Mouse (Mus musculus): Measurements from ENCODE around the gene Zfp1. TPM values are rescaled to one million over a fixed set of nuclear protein-coding genes. Genes with fewer than 3 reads are reported as not detected.

The Zfp1 gene
- polyA plus RNA-seq, 1 experiment from 2014 or later: 32.3 TPM

DNA sequence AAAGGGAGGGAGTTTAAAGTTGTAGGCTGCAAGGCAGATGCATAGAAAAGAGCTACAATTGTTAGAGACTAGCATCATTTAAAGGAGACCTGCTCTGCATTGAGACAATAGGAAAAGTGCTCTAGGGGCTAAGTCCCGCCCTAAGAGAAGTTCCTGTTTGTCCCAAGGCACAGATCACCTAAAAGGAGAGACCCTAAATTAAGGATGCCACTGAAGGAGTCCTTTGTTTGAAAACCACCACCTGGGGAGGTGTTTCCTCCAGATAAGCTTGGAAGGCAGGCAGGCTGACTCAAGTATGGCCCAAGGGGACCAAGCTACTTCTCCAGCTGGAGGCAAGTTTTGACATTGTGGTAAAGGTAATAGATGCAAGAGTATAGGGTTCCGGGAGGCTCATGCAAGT, 5.6 kb downstream of the Zfp1 start:
- H3K27me3 ChIP-seq: no peaks in the 10 kb centered on the region
- no peak overlapping the region for H3K9ac ChIP-seq (replicated peaks)
- 68% methylated on average over 2 of the region's 2 CpGs for WGBS
- no peak overlapping the region for H3K27ac ChIP-seq (replicated peaks)
- H3K9me3 ChIP-seq: no peaks in the 10 kb centered on the region
- no peak overlapping the region for H3K4me2 ChIP-seq (replicated peaks)
- H3K4me3 ChIP-seq: no peak overlapping the region
- no peaks in the 10 kb centered on the region for H3K36me3 ChIP-seq
- H3K4me1 ChIP-seq: peaks cover 5% of the 10 kb centered on the region; the same call in 1 of the 2 replicates
- ATAC-seq (replicated peaks): no peak

DNA sequence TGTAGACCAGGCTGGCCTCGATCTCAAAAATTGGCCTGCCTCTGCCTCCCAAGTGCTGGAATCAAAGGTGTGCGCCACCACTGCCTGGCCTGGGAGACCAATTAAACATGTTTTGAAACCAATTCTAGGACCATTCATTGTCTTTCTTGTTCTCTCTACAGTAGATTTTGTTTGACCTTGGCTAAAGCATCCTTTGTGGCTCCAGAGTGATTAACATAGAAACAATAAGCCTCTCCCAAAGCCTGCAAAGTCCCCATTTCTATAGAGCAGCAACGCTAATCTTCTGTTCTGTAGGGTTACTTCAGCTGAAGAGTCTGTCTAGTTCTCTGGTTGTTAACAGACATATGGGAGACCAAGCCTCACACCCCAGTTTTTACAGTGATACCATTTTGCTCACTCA, 7.5 kb downstream of the Zfp1 start:
- Histone ChIP-seq H3K27ac (replicated peaks) (no peak overlapping the region), H3K9me3 (no peaks in the 10 kb centered on the region), H3K4me2 (replicated peaks) (no peak overlapping the region), H3K4me3 (no peak overlapping the region), H3K36me3 (no peaks in the 10 kb centered on the region), H3K27me3 (no peaks in the 10 kb centered on the region), H3K9ac (replicated peaks) (no peak overlapping the region), H3K4me1 (no peaks in the 10 kb centered on the region)
- 57% methylated on average over 3 of the region's 3 CpGs for WGBS
- no peak for ATAC-seq (replicated peaks)

DNA sequence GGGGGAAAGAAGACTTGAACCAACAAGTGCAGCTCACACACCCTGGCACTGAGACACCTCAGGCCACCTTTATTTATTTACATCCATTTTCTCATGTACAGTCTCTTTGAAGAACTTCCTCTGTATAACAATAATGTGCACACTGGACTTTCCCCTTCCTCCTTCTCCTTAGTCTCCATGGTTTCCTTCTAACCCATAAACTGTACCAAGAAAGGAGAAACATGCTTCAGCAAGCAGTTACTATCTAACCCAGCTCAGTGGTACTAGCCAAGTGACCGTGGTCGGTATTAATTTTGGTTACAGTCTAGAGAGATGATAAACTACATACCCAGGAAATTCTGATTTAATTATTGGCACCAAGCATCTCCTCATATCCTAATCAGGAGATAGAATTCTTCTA, 10.3 kb downstream of the Zfp1 start:
- Histone ChIP-seq H3K9ac (replicated peaks) (no peak overlapping the region), H3K9me3 (no peaks in the 10 kb centered on the region), H3K27ac (replicated peaks) (no peak overlapping the region), H3K4me2 (replicated peaks) (no peak overlapping the region), H3K27me3 (no peaks in the 10 kb centered on the region), H3K4me1 (no peaks in the 10 kb centered on the region), H3K4me3 (no peak overlapping the region), H3K36me3 (no peaks in the 10 kb centered on the region)
- ATAC-seq (replicated peaks): no peak
- WGBS: 99% methylated on average over 2 of the region's 2 CpGs

DNA sequence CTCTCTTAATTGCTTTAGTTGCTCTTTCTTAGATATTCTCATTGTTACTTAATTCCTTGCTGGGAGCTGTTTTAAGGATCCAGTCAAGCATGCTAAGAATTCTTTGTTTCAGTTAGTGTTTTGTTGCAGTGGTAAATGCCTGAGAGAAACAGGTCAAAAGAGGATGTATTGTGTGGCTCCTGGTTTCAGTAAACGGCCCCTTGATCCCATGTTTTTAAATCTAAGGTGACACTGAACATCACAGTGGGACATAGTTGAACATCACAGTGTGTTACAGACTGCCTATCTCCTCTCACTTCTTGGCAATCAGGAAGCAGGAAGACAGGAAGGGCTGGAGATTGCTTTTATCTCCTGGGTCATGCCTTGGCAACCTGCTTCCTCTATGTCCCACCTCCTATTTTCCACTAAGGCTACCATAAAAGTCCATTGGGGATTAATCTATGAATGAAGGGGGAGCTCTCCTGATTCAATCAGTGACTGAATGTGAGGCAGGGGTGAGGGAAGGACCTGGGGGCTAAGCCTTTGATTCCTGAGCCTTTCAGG, 14.2 kb downstream of the Zfp1 start:
- no peak overlapping the region for H3K9ac ChIP-seq (replicated peaks)
- no peaks in the 10 kb centered on the region for H3K27me3 ChIP-seq
- no peak overlapping the region for H3K27ac ChIP-seq (replicated peaks)
- WGBS: 10% methylated on average over 1 of the region's 1 CpGs
- peaks cover 20% of the 10 kb centered on the region for H3K36me3 ChIP-seq
- H3K4me3 ChIP-seq: no peak overlapping the region
- no peaks in the 10 kb centered on the region for H3K9me3 ChIP-seq
- H3K4me2 ChIP-seq (replicated peaks): no peak overlapping the region
- no peak for ATAC-seq (replicated peaks)
- no peaks in the 10 kb centered on the region for H3K4me1 ChIP-seq

DNA sequence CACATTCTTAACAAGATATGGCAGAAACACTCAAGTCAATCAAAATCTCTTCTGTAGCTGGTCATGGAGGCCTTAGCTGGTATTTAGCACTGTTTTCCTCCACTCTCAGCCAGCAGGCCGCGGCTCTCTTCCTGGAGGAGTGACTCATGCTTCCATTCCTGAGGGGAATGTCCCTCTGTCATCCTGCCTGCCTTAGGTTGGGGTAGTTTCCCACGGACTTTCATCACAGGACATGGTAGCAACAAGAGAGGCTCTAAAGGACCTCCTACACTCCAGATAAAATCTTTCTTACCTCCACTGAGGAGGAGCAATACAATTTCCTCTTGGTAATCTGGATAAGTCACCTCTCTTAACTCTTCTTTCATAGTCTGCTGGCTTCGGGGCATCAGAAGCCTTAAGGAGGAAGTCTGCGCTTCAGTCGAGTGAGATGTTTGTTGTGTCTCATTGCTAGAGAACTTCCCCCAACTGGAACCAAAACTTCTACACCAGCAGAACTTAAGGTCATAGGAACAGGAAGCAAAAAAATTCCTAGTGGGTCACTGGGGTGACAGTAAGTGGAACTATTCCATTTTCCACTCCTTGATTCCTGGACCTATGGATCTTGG, 15.7 kb downstream of the Zfp1 start:
- H3K4me3 ChIP-seq: no peak overlapping the region
- 91% methylated on average over 6 of the region's 6 CpGs for WGBS
- no peak for ATAC-seq (replicated peaks)
- H3K4me2 ChIP-seq (replicated peaks): no peak overlapping the region
- no peak overlapping the region for H3K27ac ChIP-seq (replicated peaks)
- no peaks in the 10 kb centered on the region for H3K9me3 ChIP-seq
- H3K36me3 ChIP-seq: peaks cover 20% of the 10 kb centered on the region
- H3K9ac ChIP-seq (replicated peaks): no peak overlapping the region
- no peaks in the 10 kb centered on the region for H3K27me3 ChIP-seq
- no peaks in the 10 kb centered on the region for H3K4me1 ChIP-seq

DNA sequence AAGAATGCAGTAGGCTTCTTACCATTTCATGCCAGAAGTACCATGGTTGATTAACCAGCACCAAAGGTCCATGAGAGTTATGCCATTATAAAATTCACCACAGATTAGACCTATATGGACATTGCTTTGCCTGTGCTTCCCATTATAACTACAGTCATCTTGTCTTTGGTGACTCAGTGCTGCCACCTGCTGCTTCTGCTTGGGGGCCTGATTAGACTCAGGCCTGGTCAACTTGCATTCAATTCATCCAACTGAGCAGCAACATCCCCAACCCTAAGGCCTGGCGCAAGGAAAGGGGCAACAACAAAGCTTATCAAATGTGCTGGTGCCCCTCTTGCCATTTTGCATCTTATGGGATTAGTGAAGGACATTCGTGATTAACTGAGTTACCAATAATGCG, 19.3 kb downstream of the Zfp1 start:
- H3K36me3 ChIP-seq: peaks cover 25% of the 10 kb centered on the region
- no peaks in the 10 kb centered on the region for H3K9me3 ChIP-seq
- H3K27ac ChIP-seq (replicated peaks): no peak overlapping the region
- H3K9ac ChIP-seq (replicated peaks): no peak overlapping the region
- H3K27me3 ChIP-seq: no peaks in the 10 kb centered on the region
- ATAC-seq (replicated peaks): no peak
- H3K4me2 ChIP-seq (replicated peaks): no peak overlapping the region
- no peak overlapping the region for H3K4me3 ChIP-seq
- no peaks in the 10 kb centered on the region for H3K4me1 ChIP-seq
- 89% methylated on average over 3 of the region's 3 CpGs for WGBS

DNA sequence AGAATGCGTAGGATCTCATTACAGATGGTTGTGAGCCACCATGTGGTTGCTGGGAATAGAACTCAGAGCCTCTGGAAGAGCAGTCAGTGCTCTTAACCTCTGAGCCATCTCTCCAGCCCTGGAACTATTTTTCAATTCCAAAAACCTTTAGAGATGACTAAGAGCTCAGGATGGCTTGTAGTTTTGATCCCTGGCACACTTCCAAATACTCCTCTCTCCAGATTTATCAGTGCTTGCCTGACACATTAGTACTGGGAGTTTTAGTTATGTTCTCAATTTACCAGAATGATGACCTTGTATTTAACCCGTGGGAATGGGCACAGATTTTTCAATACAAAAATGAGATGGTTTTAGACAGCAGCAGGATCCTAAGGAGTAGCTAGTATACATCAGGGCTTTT, 23.6 kb downstream of the Zfp1 start:
- no peak for ATAC-seq (replicated peaks)
- 89% methylated on average over 2 of the region's 2 CpGs for WGBS
- H3K27me3 ChIP-seq: no peaks in the 10 kb centered on the region

DNA sequence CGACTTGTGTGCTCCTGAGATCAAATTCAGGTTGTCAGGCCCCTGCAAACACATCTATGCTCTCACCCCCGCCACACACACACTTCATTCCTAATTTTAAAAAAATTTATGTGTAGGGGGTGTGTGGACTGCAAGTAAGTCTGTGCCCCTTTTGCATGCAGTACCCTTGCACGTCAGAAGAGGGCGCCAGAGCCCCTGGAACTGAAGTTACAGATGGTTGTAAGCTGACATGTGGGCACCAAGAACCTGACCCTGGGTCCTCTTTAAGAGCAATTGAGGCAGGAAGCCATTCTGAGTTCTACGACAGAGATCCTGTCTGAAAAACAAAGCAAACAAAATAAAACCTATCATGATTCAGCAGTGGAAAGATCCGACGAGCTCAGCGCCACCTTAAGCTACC, 33.0 kb downstream of the Zfp1 start:
- H3K4me3 ChIP-seq: no peak overlapping the region
- H3K27me3 ChIP-seq: no peaks in the 10 kb centered on the region
- H3K9me3 ChIP-seq: 0 out of 2 replicates have a peak, but pooled peaks cover 5% of the 10 kb centered on the region
- peaks cover 9% of the 10 kb centered on the region for H3K36me3 ChIP-seq
- no peak overlapping the region for H3K9ac ChIP-seq (replicated peaks)
- no peaks in the 10 kb centered on the region; the same call in 1 of the 2 replicates for H3K4me1 ChIP-seq
- H3K4me2 ChIP-seq (replicated peaks): no peak overlapping the region
- H3K27ac ChIP-seq (replicated peaks): no peak overlapping the region
- WGBS: 78% methylated on average over 8 of the region's 8 CpGs
- no peak for ATAC-seq (replicated peaks)

More for the DNA sequence above, 23.6 kb downstream of the Zfp1 start:
- Histone ChIP-seq H3K9ac (replicated peaks) (no peak overlapping the region), H3K36me3 (peaks cover 37% of the 10 kb centered on the region), H3K4me2 (replicated peaks) (no peak overlapping the region), H3K9me3 (no peaks in the 10 kb centered on the region), H3K4me3 (no peak overlapping the region), H3K27ac (replicated peaks) (no peak overlapping the region), H3K4me1 (no peaks in the 10 kb centered on the region)

DNA sequence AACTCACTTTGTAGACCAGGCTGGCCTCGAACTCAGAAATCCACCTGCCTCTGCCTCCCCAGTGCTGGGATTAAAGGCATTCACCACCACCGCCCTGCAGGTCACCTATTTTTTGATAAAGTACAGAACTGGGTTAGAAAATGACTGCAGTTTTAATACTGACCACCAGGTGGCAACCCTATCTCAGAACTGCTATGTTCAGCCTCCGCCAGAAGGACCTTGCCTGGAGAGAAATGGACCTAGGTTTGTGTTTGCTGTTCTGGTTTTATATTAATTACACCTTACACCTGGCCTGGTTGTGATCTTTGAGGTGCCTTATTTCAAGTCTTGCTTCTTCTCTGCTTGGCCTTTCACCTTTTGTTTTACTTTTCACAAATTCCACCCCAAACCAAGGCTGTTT, 34.9 kb downstream of the Zfp1 start:
- Histone ChIP-seq H3K4me2 (replicated peaks) (no peak overlapping the region), H3K36me3 (peaks cover 1% of the 10 kb centered on the region; the same call in 1 of the 2 replicates), H3K27ac (replicated peaks) (no peak overlapping the region), H3K9ac (replicated peaks) (no peak overlapping the region), H3K27me3 (no peaks in the 10 kb centered on the region), H3K4me1 (no peaks in the 10 kb centered on the region; the same call in 1 of the 2 replicates), H3K9me3 (0 out of 2 replicates have a peak, but pooled peaks cover 5% of the 10 kb centered on the region), H3K4me3 (no peak overlapping the region)
- ATAC-seq (replicated peaks): 0 out of 2 replicates have a peak, but pooled peaks have one; percentile 32
- 33% methylated on average over 3 of the region's 3 CpGs for WGBS

DNA sequence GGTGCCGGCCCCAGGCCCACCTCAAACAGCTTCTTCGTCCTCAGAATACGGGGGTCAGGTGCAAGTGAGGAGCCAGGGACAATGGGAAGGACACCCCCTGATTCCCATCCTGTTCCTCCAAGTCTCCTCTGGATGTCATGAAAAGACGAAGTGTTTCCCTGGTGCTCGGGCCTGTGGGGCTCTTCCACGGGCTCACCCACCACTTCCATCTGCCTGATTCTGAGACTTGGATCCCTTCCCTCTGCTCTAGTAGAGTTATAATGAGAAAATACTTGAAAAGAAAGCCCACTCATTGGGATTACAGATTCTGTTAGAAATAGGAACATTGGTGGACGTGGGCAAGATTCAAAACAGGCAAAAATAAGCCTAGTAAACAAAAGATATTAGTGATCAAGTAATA, 35.6 kb downstream of the Zfp1 start:
- no peak overlapping the region for H3K4me3 ChIP-seq
- no peaks in the 10 kb centered on the region for H3K36me3 ChIP-seq
- H3K9me3 ChIP-seq: 0 out of 2 replicates have a peak, but pooled peaks cover 5% of the 10 kb centered on the region
- H3K4me2 ChIP-seq (replicated peaks): no peak overlapping the region
- H3K9ac ChIP-seq (replicated peaks): no peak overlapping the region
- H3K27ac ChIP-seq (replicated peaks): no peak overlapping the region
- WGBS: 89% methylated on average over 7 of the region's 7 CpGs
- H3K4me1 ChIP-seq: no peaks in the 10 kb centered on the region; the same call in 1 of the 2 replicates
- no peaks in the 10 kb centered on the region for H3K27me3 ChIP-seq
- no peak for ATAC-seq (replicated peaks)

DNA sequence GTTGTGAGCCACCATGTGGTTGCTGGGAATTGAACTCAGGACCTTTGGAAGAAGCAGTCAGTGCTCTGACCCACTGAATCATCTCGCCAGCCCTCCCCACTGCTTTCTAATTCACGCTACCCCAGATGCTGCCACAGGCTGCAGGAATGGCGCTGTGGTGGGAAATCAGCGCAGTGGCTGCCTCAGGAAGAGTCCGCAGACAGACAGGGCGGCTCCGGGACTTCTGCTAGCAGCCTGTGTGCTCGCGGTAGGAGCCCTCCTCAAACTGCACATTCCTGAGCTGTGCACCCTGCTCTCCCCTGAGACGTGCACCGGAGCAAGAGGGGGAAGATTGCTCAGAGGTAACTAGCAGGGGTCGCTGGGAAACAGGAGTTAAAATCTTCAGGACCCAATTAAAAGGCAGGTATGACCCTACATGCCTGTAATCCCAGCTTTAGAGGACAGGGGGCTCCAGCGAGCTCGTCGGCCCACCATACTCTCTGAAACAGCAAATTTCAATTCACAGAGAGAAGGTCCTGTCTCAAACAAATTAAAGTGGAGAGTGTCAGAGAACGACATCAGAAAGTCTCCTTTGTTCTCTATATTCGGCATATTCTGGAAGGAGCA, 37.3 kb downstream of the Zfp1 start:
- 45% methylated on average over 17 of the region's 17 CpGs for WGBS
- Histone ChIP-seq H3K27ac (replicated peaks) (no peak overlapping the region), H3K4me3 (no peak overlapping the region), H3K27me3 (no peaks in the 10 kb centered on the region), H3K4me2 (replicated peaks) (no peak overlapping the region), H3K9ac (replicated peaks) (no peak overlapping the region), H3K9me3 (0 out of 2 replicates have a peak, but pooled peaks cover 5% of the 10 kb centered on the region), H3K4me1 (no peaks in the 10 kb centered on the region; the same call in 1 of the 2 replicates), H3K36me3 (no peaks in the 10 kb centered on the region)
- ATAC-seq (replicated peaks): no peak

DNA sequence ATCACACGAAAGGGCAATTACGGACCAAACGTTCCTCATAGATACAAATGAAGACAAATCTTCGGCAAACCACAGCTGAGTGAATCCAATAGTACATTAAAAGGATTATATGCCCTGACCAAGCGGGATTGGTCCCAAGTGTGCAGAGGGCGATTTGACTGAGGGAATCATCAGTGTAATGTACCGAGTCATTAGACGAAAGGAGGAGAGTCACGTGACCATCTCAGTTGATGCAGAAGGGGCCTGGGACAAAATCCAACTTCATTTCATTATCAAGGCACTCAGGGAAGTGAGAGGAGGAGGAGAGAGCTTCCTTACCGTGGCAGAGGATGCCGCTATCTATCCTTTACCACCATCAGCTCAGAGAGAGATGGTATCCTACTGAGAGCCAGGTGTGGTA, 38.0 kb downstream of the Zfp1 start:
- ATAC-seq (replicated peaks): no peak
- Histone ChIP-seq H3K27me3 (no peaks in the 10 kb centered on the region), H3K9ac (replicated peaks) (no peak overlapping the region), H3K4me3 (no peak overlapping the region), H3K9me3 (0 out of 2 replicates have a peak, but pooled peaks cover 4% of the 10 kb centered on the region), H3K27ac (replicated peaks) (no peak overlapping the region), H3K36me3 (no peaks in the 10 kb centered on the region), H3K4me1 (no peaks in the 10 kb centered on the region; the same call in 1 of the 2 replicates), H3K4me2 (replicated peaks) (no peak overlapping the region)
- WGBS: 69% methylated on average over 11 of the region's 11 CpGs

Data from forebrain, embryonic 15.5 days (tissue).